Mouse (Mus musculus): ENCODE data around the gene Zfpm1.

The Zfpm1 gene

GRCm38 (mm10) chr8:122296173-122297001, 14.4 kb downstream of the Zfpm1 start:
- no peak for DNase-seq (ENCODE audit: low spot score in 2 of 2)

GRCm38 (mm10) chr8:122299581-122300254, 17.8 kb downstream of the Zfpm1 start:
- DNase-seq (ENCODE audit: low spot score in 2 of 2), result no peak

- no peak for DNase-seq (ENCODE audit: low spot score in 2 of 2)
Observed at GRCm38 (mm10) chr8:122301081-122301480, 19.1 kb downstream of the Zfpm1 start.

- no peak for DNase-seq (ENCODE audit: low spot score in 2 of 2)
Observed at GRCm38 (mm10) chr8:122301866-122302265, 19.9 kb downstream of the Zfpm1 start.

GRCm38 (mm10) chr8:122303451-122303850, 21.5 kb downstream of the Zfpm1 start:
- no peak for DNase-seq (ENCODE audit: low spot score in 2 of 2)

GRCm38 (mm10) chr8:122304058-122304457, 22.1 kb downstream of the Zfpm1 start:
- peak in 1 of 2 experiments; percentile 67 for DNase-seq (ENCODE audit: low spot score in 2 of 2)

- no peak for DNase-seq (ENCODE audit: low spot score in 2 of 2)
Observed at GRCm38 (mm10) chr8:122306660-122307399, 24.9 kb downstream of the Zfpm1 start.

- DNase-seq (ENCODE audit: low spot score in 2 of 2), result no peak
Observed at GRCm38 (mm10) chr8:122307836-122308235, 25.9 kb downstream of the Zfpm1 start.

- peak; percentile 81 to 84 for DNase-seq (ENCODE audit: low spot score in 2 of 2)
Observed at GRCm38 (mm10) chr8:122309272-122309671, 27.3 kb downstream of the Zfpm1 start.

GRCm38 (mm10) chr8:122311115-122311514, 29.2 kb downstream of the Zfpm1 start:
- no peak for DNase-seq (ENCODE audit: low spot score in 2 of 2)

GRCm38 (mm10) chr8:122312553-122312952, 30.6 kb downstream of the Zfpm1 start:
- DNase-seq (ENCODE audit: low spot score in 2 of 2), result no peak

- peak in 1 of 2 experiments; percentile 64 for DNase-seq (ENCODE audit: low spot score in 2 of 2)
Observed at GRCm38 (mm10) chr8:122313310-122313709, 31.4 kb downstream of the Zfpm1 start.

GRCm38 (mm10) chr8:122314899-122315496, 33.1 kb downstream of the Zfpm1 start:
- DNase-seq (ENCODE audit: low spot score in 2 of 2), result peak in 1 of 2 experiments; percentile 40

GRCm38 (mm10) chr8:122316402-122316801, 34.5 kb downstream of the Zfpm1 start:
- DNase-seq (ENCODE audit: low spot score in 2 of 2), result no peak

GRCm38 (mm10) chr8:122317918-122318475, 36.1 kb downstream of the Zfpm1 start:
- no peak for DNase-seq (ENCODE audit: low spot score in 2 of 2)

GRCm38 (mm10) chr8:122319045-122319707, 37.2 kb downstream of the Zfpm1 start:
- no peak for DNase-seq (ENCODE audit: low spot score in 2 of 2)

GRCm38 (mm10) chr8:122319708-122320075, 37.8 kb downstream of the Zfpm1 start:
- DNase-seq (ENCODE audit: low spot score in 2 of 2), result no peak

- DNase-seq (ENCODE audit: low spot score in 2 of 2), result no peak
Observed at GRCm38 (mm10) chr8:122320541-122320940, 38.6 kb downstream of the Zfpm1 start.

- peak; percentile 82 to 88 for DNase-seq (ENCODE audit: low spot score in 2 of 2)
Observed at GRCm38 (mm10) chr8:122321455-122321921, 39.5 kb downstream of the Zfpm1 start.

GRCm38 (mm10) chr8:122322126-122322525, 40.2 kb downstream of the Zfpm1 start:
- DNase-seq (ENCODE audit: low spot score in 2 of 2), result peak in 1 of 2 experiments; percentile 61

GRCm38 (mm10) chr8:122322792-122323191, 40.9 kb downstream of the Zfpm1 start:
- DNase-seq (ENCODE audit: low spot score in 2 of 2), result peak in 1 of 2 experiments; percentile 63

Data from spleen, postnatal 10 days (tissue).